Mouse (Mus musculus) hindbrain, embryonic 15.5 days (tissue): ENCODE data around the gene Ccnt2. TPM values are rescaled to one million over a fixed set of nuclear protein-coding genes. Genes with fewer than 3 reads are reported as not detected.

Experiments
- ATAC-seq: fragments of 200-750 bp; cut with Nextera tagmentation; 2 replicates; pipeline ENCODE4 v1.8.0; 2017; ENCODE audit warnings: low read depth, moderate number of reproducible peaks, moderate TSS enrichment; ENCODE audit not compliant: low FRiP score
- H3K27ac ChIP-seq: fragments of 300-500 bp; sonication (generic); replicated peaks from 2 replicates; pipeline ENCODE4 v1.5.1; 2015; ENCODE audit warnings: mild to moderate bottlenecking, inconsistent platforms
- H3K27me3 ChIP-seq: fragments of 300-500 bp; sonication (generic); 2 replicates; pipeline ENCODE4 v1.6.1; 2015; ENCODE audit warnings: control low read depth, inconsistent platforms
- H3K36me3 ChIP-seq: fragments of 300-500 bp; sonication (generic); 2 replicates; pipeline ENCODE4 v1.6.1; 2015; ENCODE audit warnings: control low read depth, inconsistent platforms
- H3K4me1 ChIP-seq: fragments of 300-500 bp; sonication (generic); replicated peaks from 2 replicates; pipeline ENCODE4 v1.6.1; 2015; ENCODE audit warnings: control low read depth, inconsistent platforms
- H3K4me2 ChIP-seq: fragments of 300-500 bp; sonication (generic); 2 replicates; pipeline ENCODE4 v1.6.1; 2015; ENCODE audit warnings: moderate library complexity, mild to moderate bottlenecking, inconsistent platforms
- H3K4me3 ChIP-seq: fragments of 300-500 bp; sonication (generic); 2 replicates; pipeline ENCODE4 v1.5.1; 2015; ENCODE audit warnings: mild to moderate bottlenecking, inconsistent platforms
- H3K9ac ChIP-seq: fragments of 300-500 bp; sonication (generic); 2 replicates; pipeline ENCODE4 v1.6.1; 2015; ENCODE audit warnings: inconsistent platforms
- H3K9me3 ChIP-seq: fragments of 300-500 bp; sonication (generic); 2 replicates; pipeline ENCODE4 v1.6.1; 2016; ENCODE audit warnings: control low read depth, inconsistent platforms
- WGBS: fragments of 180-500 bp; shearing (Covaris S2); methylation state at CpG from one replicate; pipeline ENCODE4 v1.1.7; 2015; 5-methylcytosine and 5-hydroxymethylcytosine counted together
- polyA plus RNA-seq: library from polyadenylated mRNA; unstranded; fragments of >200 nt; fragmentation: Nextera tagmentation; extraction: Ambion mirVana; gene quantifications from 2 replicates; pipeline ENCODE4 v1.2.1, GENCODE M21; 2015

Gene Ccnt2
- polyA plus RNA-seq, 1 experiment from 2014 or later = 84.5 TPM

- 85% methylated on average over 7 of the region's 7 CpGs for WGBS
- no peaks in the 10 kb centered on the region for H3K4me1 ChIP-seq
- H3K4me2 ChIP-seq = no peak overlapping the region
- H3K27ac ChIP-seq = no peak overlapping the region
- no peaks in the 10 kb centered on the region for H3K27me3 ChIP-seq
- H3K9me3 ChIP-seq = 0 out of 2 replicates have a peak, but pooled peaks cover 6% of the 10 kb centered on the region
- H3K4me3 ChIP-seq = no peak overlapping the region
- H3K36me3 ChIP-seq = no peaks in the 10 kb centered on the region
- no peak overlapping the region for H3K9ac ChIP-seq
- no peak for ATAC-seq
Observed at GRCm38 (mm10) chr1:127850075-127850610, 76.2 kb downstream of the Ccnt2 start.

GRCm38 (mm10) chr1:127854486-127855222 is 80.7 kb downstream of the Ccnt2 start, which contains the start of gene Map3k19:
Gene Map3k19, minus strand, starts transcription at chr1:127855031.
- Histone ChIP-seq H3K9me3 (0 out of 2 replicates have a peak, but pooled peaks cover 6% of the 10 kb centered on the region), H3K4me3 (no peak within 1 kb of the TSS), H3K36me3 (no peaks in the 10 kb centered on the region), H3K27me3 (no peaks in the 10 kb centered on the region), H3K9ac (no peak within 1 kb of the TSS), H3K27ac (no peak within 1 kb of the TSS), H3K4me1 (no peaks in the 10 kb centered on the region), H3K4me2 (no peak within 1 kb of the TSS)
- no peak for ATAC-seq
- WGBS = 64% methylated on average over 14 of the region's 14 CpGs

Other genes with a start within 250 kb of the Ccnt2 start
- 49.5 and 56.9 TPM in 2 replicates for gene Tmem163, start 94.6 kb upstream of the Ccnt2 start, polyA plus RNA-seq
- 0.08 and 0.12 TPM in 2 replicates for gene Acmsd, start 44.8 kb upstream of the Ccnt2 start, polyA plus RNA-seq
- gene Map3k19, start 80.9 kb downstream of the Ccnt2 start, polyA plus RNA-seq = 0.69 and 0.93 TPM in 2 replicates
- 20.0 and 22.5 TPM in 2 replicates for gene Rab3gap1, start 94.6 kb downstream of the Ccnt2 start, polyA plus RNA-seq